Mouse (Mus musculus): Measurements from ENCODE around the gene Ccin. TPM values are rescaled to one million over a fixed set of nuclear protein-coding genes. Genes with fewer than 3 reads are reported as not detected.

Ccin gene
- polyA plus RNA-seq, 1 experiment from 2014 or later = not detected

DNA sequence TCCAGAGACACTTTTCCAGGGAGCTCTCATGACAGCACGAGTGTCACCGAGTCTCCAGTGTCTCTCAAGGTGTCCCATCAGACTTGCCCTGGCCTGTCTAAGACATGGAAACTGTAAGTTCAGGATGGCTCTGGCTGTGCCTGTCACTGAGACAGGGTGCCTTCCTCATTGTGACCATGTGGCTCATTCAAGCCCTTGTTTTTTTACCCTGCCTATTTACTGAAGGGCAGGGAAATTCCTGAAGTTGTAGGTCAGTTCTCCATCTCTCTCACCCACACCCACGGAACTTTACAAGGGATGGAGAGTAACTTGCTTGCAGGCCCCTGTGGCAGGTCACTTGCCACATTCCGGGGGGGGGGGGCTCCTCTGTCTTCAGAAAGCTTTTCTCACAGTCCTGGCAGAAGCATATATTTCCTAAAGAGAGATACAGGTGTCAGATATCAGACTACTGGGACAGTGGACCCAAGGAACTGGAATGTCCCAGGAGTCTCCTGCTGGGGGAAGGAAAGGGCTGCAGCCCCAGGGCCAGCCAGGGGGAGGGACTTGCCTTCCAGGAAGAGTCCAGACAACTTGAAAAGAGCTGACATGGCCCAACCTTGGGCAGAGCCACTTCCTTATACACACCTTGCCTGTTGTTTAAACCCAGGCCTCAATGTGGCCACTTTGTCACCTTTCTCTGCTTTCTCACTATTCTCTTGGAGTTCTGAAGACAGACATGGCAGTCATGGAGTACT is 18.2 kb upstream of the Ccin start:
- ATAC-seq (ENCODE audit: insufficient number of reproducible peaks, insufficient read depth, low FRiP score, low TSS enrichment, low read depth) = no peak
- no peak overlapping the region for H3K9ac ChIP-seq
- H3K4me3 ChIP-seq = no peak overlapping the region
- no peaks in the 10 kb centered on the region for H3K27me3 ChIP-seq
- H3K9me3 ChIP-seq = no peaks in the 10 kb centered on the region; the same call in 1 of the 2 replicates
- peaks cover 21% of the 10 kb centered on the region for H3K4me1 ChIP-seq
- no peak overlapping the region for H3K4me2 ChIP-seq
- no peak overlapping the region for H3K27ac ChIP-seq
- 48% methylated on average over 4 of the region's 4 CpGs for whole genome bisulfite sequencing
- H3K36me3 ChIP-seq = no peaks in the 10 kb centered on the region

DNA sequence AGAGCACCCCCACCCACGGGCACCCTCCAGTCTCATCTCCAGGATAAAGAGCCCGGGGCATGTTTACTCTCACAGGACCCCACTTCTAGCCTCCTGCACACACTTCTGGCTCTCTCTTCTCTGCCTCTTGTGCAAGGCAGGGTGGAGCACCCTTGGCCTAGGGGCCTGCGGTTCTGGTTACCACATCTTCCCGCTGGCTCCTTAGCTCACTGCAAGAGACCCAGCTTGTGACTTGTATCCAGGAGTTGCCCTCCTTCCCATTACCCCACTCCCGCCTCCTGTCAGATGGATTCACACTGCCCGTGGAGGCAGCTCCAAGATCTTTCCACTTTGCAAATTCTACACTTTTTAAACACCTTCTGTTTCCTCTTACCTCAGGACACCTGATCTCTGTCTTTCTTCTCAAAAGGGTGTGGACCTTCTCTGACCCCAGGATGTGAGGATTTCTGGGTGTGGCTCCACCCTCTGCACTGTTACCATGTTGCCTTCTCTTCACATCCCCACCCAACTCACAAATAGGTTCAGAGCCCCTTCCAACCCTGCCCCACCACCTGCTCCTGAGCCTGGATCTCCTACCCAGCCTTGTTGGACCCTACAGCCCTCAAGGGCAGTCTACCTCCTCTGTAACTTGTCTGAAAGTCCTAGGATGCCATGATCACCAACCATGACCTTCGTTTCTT is 17.3 kb upstream of the Ccin start:
- no peak for ATAC-seq (ENCODE audit: insufficient number of reproducible peaks, insufficient read depth, low FRiP score, low TSS enrichment, low read depth)

DNA sequence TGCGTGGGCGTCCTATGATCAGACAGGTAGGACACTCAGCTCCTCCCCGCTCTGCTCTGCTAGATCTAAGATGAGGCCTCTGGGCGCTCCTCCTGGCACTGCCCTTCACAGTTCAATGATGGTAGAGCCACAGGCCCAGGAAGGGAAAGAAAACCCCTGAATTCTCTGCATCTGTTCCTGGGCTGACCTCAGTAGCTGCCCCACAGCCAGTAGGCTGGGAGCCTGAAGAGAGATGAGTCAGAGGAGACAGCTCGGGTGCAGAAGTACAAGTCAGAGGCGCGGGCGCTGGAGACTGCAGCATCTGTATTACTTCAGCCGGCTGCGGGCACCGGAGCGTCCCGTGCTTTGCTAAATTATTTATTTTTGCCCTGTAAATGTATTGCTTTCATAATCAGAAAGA is 14.6 kb upstream of the Ccin start:
- 44% methylated on average over 13 of the region's 13 CpGs for WGBS
- Histone ChIP-seq H3K9ac (peak overlapping the region; percentile 51; the same call in 1 of the 2 replicates), H3K4me1 (peaks cover 34% of the 10 kb centered on the region), H3K9me3 (no peaks in the 10 kb centered on the region), H3K4me2 (no peak overlapping the region), H3K27me3 (no peaks in the 10 kb centered on the region), H3K36me3 (no peaks in the 10 kb centered on the region), H3K27ac (peak overlapping the region; percentile 33; the same call in 1 of the 2 replicates), H3K4me3 (no peak overlapping the region)
- no peak for ATAC-seq (ENCODE audit: insufficient number of reproducible peaks, insufficient read depth, low FRiP score, low TSS enrichment, low read depth)

More for the DNA sequence above, 17.3 kb upstream of the Ccin start:
- Histone ChIP-seq H3K27ac (no peak overlapping the region), H3K9me3 (no peaks in the 10 kb centered on the region), H3K9ac (no peak overlapping the region), H3K27me3 (no peaks in the 10 kb centered on the region), H3K4me1 (peaks cover 21% of the 10 kb centered on the region), H3K4me3 (no peak overlapping the region), H3K36me3 (no peaks in the 10 kb centered on the region), H3K4me2 (no peak overlapping the region)
- WGBS = 69% methylated on average over 7 of the region's 7 CpGs

DNA sequence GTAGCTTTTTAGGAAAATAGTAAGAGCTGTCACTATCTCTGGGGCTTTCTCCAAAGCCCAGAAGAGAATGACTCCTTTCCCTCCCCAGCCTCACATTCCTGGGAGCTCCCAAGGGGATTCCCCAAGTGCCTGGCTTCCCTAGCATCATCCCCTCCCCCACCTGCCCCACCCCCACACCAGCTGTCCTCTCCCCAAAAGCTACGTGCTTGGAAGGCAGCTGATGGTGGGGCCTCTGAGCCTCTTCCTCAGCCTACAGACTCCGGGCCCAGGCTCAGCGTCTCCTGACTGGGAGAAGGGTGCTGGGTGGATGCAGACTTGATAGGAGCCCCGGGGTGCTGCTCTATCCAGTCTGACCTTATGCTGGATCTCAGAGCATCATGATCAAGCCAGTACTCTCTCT is 13.9 kb upstream of the Ccin start:
- 21% methylated on average over 4 of the region's 4 CpGs for WGBS
- H3K9me3 ChIP-seq = no peaks in the 10 kb centered on the region
- peaks cover 34% of the 10 kb centered on the region for H3K4me1 ChIP-seq
- H3K4me2 ChIP-seq = no peak overlapping the region
- no peak overlapping the region for H3K9ac ChIP-seq
- no peak for ATAC-seq (ENCODE audit: insufficient number of reproducible peaks, insufficient read depth, low FRiP score, low TSS enrichment, low read depth)
- H3K4me3 ChIP-seq = no peak overlapping the region
- H3K27me3 ChIP-seq = no peaks in the 10 kb centered on the region
- H3K36me3 ChIP-seq = no peaks in the 10 kb centered on the region
- H3K27ac ChIP-seq = 0 out of 2 replicates have a peak overlapping the region, but pooled peaks have one; percentile 8

DNA sequence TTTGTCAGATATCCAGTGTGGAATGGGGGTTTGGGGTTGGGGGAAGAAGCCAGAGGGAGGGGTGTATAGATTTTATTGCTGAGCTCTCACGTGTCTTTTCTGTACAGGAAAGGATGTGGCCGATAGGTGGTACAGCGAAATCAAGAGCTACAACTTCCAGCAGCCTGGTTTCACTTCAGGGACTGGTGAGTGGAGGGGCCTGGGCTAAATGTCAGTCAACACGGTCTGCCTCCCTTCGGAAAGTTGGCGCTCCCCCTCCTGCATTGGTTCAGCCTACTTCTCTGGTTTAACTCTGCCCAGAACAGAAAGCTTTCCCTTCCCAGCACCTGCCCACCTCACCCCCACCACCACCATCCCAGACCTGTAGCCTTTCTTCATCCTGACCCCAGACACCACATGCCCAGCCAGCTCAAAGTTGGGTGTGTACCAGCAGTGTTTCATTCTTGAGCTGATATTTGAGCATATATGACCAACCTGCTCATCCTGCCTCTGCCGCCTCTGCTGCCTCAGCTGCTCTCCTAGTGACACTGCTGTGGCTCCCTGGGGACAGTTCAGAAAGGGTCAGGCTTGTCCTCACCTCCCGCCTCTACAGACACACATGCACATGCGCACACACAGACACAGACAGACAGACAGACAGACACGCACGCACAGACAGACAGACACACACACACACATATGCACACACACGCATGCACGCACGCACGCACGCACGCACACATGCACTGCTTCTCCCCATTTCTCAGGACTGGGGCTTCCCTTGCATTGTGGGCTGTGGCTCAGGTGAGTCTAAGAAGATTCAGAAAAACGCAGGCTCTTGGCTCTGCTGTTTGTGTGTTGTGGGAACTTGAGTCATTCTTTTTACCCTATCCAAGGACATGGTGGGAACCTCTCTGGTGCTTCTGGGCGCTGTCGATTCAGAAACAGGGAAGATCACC is 12.6 kb upstream of the Ccin start:
- H3K4me2 ChIP-seq = no peak overlapping the region
- H3K27me3 ChIP-seq = no peaks in the 10 kb centered on the region
- no peak for ATAC-seq (ENCODE audit: insufficient number of reproducible peaks, insufficient read depth, low FRiP score, low TSS enrichment, low read depth)
- peaks cover 32% of the 10 kb centered on the region for H3K4me1 ChIP-seq
- no peaks in the 10 kb centered on the region for H3K9me3 ChIP-seq
- H3K36me3 ChIP-seq = no peaks in the 10 kb centered on the region
- no peak overlapping the region for H3K9ac ChIP-seq
- no peak overlapping the region for H3K27ac ChIP-seq
- WGBS = 83% methylated on average over 20 of the region's 20 CpGs
- no peak overlapping the region for H3K4me3 ChIP-seq

DNA sequence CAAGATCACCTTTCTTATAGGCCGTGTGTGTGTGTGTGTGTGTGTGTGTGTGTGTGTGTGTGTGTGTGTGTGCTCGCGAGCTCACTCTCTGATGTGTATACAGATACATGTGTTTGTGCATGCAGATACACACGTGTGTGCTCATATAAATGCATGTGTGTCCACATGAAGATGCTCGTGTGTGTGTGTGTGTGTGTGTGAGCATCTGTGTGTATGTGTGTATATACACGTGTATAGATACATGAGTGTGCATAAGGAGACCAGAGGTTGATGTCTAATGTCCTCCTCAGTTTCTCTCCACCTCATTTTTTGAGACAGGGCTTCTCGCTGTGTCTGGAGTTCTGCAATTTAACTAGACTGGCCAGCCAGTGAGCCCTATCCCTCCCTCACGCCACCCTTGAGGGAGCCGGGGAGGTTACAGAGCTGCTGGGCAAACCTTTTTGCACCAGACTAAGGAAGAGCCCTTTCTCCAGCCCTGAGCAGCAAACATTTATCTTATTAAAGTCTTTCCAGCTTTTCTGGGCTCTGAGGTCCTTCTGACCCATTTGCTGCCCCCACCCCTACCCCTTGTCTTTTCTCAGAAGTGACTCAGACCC is 11.6 kb upstream of the Ccin start:
- Histone ChIP-seq H3K36me3 (no peaks in the 10 kb centered on the region), H3K4me3 (peak overlapping the region; percentile 9), H3K9me3 (no peaks in the 10 kb centered on the region), H3K4me2 (peak overlapping the region; percentile 43), H3K9ac (0 out of 2 replicates have a peak overlapping the region, but pooled peaks have one; percentile 36), H3K27me3 (no peaks in the 10 kb centered on the region), H3K4me1 (peaks cover 36% of the 10 kb centered on the region), H3K27ac (peak overlapping the region; percentile 83)
- WGBS = 63% methylated on average over 9 of the region's 9 CpGs
- ATAC-seq (ENCODE audit: insufficient number of reproducible peaks, insufficient read depth, low FRiP score, low TSS enrichment, low read depth) = no peak

DNA sequence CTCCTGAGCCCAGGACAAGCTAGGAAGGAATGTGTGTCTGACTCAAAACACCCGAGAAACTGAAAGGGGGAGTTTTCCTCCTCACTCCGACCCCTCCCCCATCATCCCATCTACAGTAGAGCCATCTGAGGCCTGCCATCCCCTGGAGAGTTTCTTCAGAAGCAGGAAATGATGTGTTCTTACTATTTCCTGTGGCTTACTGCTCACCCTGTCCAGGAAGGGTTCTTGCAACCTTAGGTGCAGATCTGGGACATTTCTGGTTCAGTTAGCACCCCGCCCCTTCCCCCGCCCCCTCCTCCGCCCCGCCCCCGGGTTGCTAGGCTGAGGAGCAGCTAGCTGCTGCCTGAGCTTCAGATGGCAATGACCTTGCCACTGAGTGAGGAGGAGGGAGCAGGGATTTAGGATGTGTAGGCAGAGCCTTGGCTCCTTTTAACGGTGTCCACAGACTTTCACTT is 11.1 kb upstream of the Ccin start:
- Histone ChIP-seq H3K9ac (0 out of 2 replicates have a peak overlapping the region, but pooled peaks have one; percentile 36), H3K4me2 (peak overlapping the region; percentile 43)

DNA sequence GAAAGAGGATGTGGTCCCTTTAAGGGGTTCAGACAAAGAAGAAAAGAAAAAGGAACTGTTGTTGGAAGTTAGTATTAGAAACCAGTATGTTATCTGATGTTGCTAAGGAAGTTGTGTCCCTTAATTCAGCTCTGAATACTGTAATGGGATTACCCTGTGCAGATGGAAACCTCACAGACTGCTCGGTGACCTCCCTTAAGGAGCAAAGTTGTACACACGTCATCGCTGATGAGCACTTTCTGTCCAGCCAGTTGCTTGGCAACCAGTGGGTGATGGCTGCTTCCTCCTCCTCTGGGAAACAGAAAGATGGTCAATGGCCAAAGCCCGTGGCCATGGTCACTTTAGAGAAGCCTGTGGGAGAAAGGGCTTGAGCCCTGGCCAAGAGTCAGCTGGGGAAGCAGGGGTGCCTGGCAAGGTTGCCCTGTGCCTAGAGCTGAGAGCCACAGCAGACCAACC is 9.7 kb upstream of the Ccin start:
- WGBS = 63% methylated on average over 4 of the region's 4 CpGs
- H3K4me1 ChIP-seq = peaks cover 34% of the 10 kb centered on the region
- H3K9ac ChIP-seq = no peak overlapping the region
- H3K27me3 ChIP-seq = no peaks in the 10 kb centered on the region
- H3K36me3 ChIP-seq = no peaks in the 10 kb centered on the region
- no peak overlapping the region for H3K4me3 ChIP-seq
- no peaks in the 10 kb centered on the region for H3K9me3 ChIP-seq
- no peak overlapping the region for H3K27ac ChIP-seq
- no peak for ATAC-seq (ENCODE audit: insufficient number of reproducible peaks, insufficient read depth, low FRiP score, low TSS enrichment, low read depth)
- H3K4me2 ChIP-seq = no peak overlapping the region

More for the DNA sequence above, 11.1 kb upstream of the Ccin start:
- H3K4me3 ChIP-seq = peak overlapping the region; percentile 9
- no peaks in the 10 kb centered on the region for H3K27me3 ChIP-seq
- no peaks in the 10 kb centered on the region for H3K36me3 ChIP-seq
- 2% methylated on average over 8 of the region's 8 CpGs for WGBS
- H3K4me1 ChIP-seq = peaks cover 36% of the 10 kb centered on the region
- H3K27ac ChIP-seq = peak overlapping the region; percentile 83
- ATAC-seq (ENCODE audit: insufficient number of reproducible peaks, insufficient read depth, low FRiP score, low TSS enrichment, low read depth) = no peak
- H3K9me3 ChIP-seq = no peaks in the 10 kb centered on the region

DNA sequence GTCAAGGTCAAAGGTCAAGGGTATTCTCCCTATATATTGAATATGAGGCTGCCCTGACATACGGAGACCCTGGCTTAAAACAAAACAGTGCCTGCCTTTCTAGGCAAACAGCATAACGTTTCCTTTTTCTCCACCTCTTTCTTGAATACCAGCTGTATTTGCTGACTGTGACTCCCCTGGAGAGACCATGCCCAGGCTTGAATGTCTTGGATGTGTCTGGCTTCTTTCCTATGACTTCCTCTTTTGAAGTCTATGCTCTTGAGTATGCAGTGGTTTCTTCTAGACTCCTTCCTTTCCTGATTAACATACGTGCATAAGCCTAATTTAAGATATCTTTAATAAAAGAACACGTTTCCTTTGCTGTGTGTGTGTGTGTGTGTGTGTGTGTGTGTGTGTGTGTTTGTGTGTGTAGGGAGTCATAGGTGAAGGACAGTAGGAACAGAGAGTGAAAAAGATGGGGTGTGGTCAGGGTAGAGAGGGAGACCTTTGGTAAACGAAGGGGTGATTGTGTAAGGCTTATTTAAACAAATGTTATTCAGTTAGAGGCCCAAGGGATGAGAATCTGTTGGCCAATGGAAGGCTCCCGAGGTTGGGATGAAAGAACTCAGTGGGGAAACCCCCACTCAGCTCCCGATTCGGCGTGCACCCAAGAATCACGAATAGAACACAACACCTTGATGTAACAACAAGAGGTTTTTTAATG is 8.2 kb upstream of the Ccin start:
- Histone ChIP-seq H3K36me3 (no peaks in the 10 kb centered on the region), H3K4me1 (peaks cover 41% of the 10 kb centered on the region), H3K4me2 (no peak overlapping the region), H3K4me3 (no peak overlapping the region), H3K9ac (no peak overlapping the region), H3K9me3 (no peaks in the 10 kb centered on the region), H3K27me3 (no peaks in the 10 kb centered on the region), H3K27ac (no peak overlapping the region)
- 78% methylated on average over 10 of the region's 10 CpGs for WGBS
- no peak for ATAC-seq (ENCODE audit: insufficient number of reproducible peaks, insufficient read depth, low FRiP score, low TSS enrichment, low read depth)

DNA sequence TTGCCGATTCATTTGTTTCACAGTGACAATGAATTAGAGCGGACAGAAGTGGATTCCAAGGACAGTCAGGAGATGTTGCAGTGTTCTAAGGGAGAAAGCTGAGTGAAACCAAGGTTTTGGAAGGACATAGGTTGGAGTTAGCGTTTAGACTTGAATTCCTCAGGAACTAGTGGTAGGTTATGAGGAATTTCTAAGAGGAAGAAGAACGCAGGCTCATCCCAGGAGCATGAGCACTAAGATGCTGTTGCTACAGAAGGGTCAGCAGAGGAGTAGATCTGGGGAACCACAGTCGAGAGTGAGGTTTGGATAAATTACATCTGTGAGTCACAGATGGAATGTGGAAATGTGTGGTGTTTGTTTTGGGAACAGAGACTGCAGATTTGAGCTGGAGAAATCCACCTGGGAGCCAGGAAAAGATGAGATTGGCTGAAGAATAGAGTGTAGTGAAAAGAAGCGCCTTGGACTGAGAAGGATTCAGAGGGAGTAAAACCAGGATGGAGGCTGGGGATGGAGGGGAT is 7.0 kb upstream of the Ccin start:
- 80% methylated on average over 6 of the region's 6 CpGs for WGBS
- Histone ChIP-seq H3K36me3 (no peaks in the 10 kb centered on the region), H3K9ac (no peak overlapping the region), H3K4me2 (no peak overlapping the region), H3K27me3 (no peaks in the 10 kb centered on the region), H3K4me1 (peaks cover 41% of the 10 kb centered on the region), H3K9me3 (no peaks in the 10 kb centered on the region), H3K4me3 (no peak overlapping the region), H3K27ac (no peak overlapping the region)
- ATAC-seq (ENCODE audit: insufficient number of reproducible peaks, insufficient read depth, low FRiP score, low TSS enrichment, low read depth) = no peak
